Mouse (Mus musculus) MEL (cell line): ENCODE measurements around the gene Lhx2. TPM values are rescaled to one million over a fixed set of nuclear protein-coding genes. Genes with fewer than 3 reads are reported as not detected.

Source experiments
- DNase-seq: peaks from one replicate; pipeline ENCODE4 v3.0.0; 2011; ENCODE audit warnings: low read depth, low spot score
- H3K27ac ChIP-seq: 2 replicates; pipeline ENCODE4 v1.5.1; 2012; ENCODE audit warnings: low read depth, mild to moderate bottlenecking, control low read depth, low read length, moderate library complexity; ENCODE audit not compliant: control insufficient read depth
- H3K27me3 ChIP-seq, 2 experiments: fragments of 150-350 bp in 1 of 2; sonication (generic) in 1 of 2; 2 replicates each; pipeline ENCODE4 v1.6.1; 2012; ENCODE audit warnings: low read length in 2 of 2, mild to moderate bottlenecking in 2 of 2, improper control_type of control experiment in 1 of 2, moderate library complexity in 1 of 2; ENCODE audit not compliant: insufficient read depth in 2 of 2, control insufficient read depth in 1 of 2
- H3K36me3 ChIP-seq, 2 experiments: 2 replicates each; pipeline ENCODE4 v1.6.1; 2012 to 2014; ENCODE audit warnings: low read length in 2 of 2, improper control_type of control experiment in 1 of 2, inconsistent platforms in 1 of 2, mild to moderate bottlenecking in 1 of 2; ENCODE audit not compliant: insufficient read depth in 2 of 2, control insufficient read depth in 1 of 2
- H3K4me1 ChIP-seq, 2 experiments: fragments of 150-350 bp in 1 of 2; sonication (generic) in 1 of 2; 2 replicates each; pipeline ENCODE4 v1.6.1; 2012; ENCODE audit warnings: low read length in 2 of 2, improper control_type of control experiment in 1 of 2, mild to moderate bottlenecking in 1 of 2; ENCODE audit not compliant: insufficient read depth in 2 of 2, control insufficient read depth in 1 of 2
- H3K4me3 ChIP-seq, 2 experiments: fragments of 150-350 bp in 1 of 2; sonication (generic) in 1 of 2; 2 replicates each; pipeline ENCODE4 v1.5.1; 2012; ENCODE audit warnings: low read depth in 2 of 2, low read length in 2 of 2, mild to moderate bottlenecking in 2 of 2, moderate library complexity in 2 of 2, control low read depth in 1 of 2, improper control_type of control experiment in 1 of 2; ENCODE audit not compliant: control insufficient read depth in 1 of 2, insufficient read depth in 1 of 2
- H3K79me2 ChIP-seq: 2 replicates; pipeline ENCODE4 v1.6.1; 2012; ENCODE audit warnings: mild to moderate bottlenecking, low read length, moderate library complexity; ENCODE audit not compliant: control insufficient read depth, poor library complexity, insufficient read depth
- H3K9ac ChIP-seq: 2 replicates; pipeline ENCODE4 v1.6.1; 2012; ENCODE audit warnings: low read depth, mild to moderate bottlenecking, control low read depth, low read length, moderate library complexity; ENCODE audit not compliant: control insufficient read depth, poor library complexity, severe bottlenecking
- H3K9me3 ChIP-seq: fragments of 150-350 bp; sonication (generic); replicated peaks from 2 replicates; pipeline ENCODE4 v1.6.1; 2012; ENCODE audit warnings: mild to moderate bottlenecking, low read length, improper control_type of control experiment, moderate library complexity; ENCODE audit not compliant: insufficient read depth
- BHLHE40 ChIP-seq: IDR thresholded peaks from 2 replicates; pipeline ENCODE4 v1.6.1; 2012; ENCODE audit warnings: low read depth, mild to moderate bottlenecking, inconsistent platforms, low read length, improper control_type of control experiment, borderline replicate concordance
- CHD1 ChIP-seq: IDR thresholded peaks from 2 replicates; pipeline ENCODE4 v1.6.1; 2012; ENCODE audit warnings: low read depth, mild to moderate bottlenecking, inconsistent platforms, low read length, improper control_type of control experiment
- CHD2 ChIP-seq: IDR thresholded peaks from 2 replicates; pipeline ENCODE4 v1.6.1; 2011; ENCODE audit warnings: low read length, improper control_type of control experiment
- CTCF ChIP-seq, 3 experiments: IDR thresholded peaks in 2 of 3; conservative IDR thresholded peaks in 1 of 3; 2 replicates each; pipeline ENCODE4 v1.5.1; 2011 to 2012; ENCODE audit warnings: low read length in 3 of 3, low read depth in 2 of 3, mild to moderate bottlenecking in 2 of 3, improper control_type of control experiment in 1 of 3, inconsistent platforms in 1 of 3, mixed read lengths in 1 of 3, moderate library complexity in 1 of 3; ENCODE audit not compliant: control insufficient read depth in 1 of 3, insufficient read depth in 1 of 3, poor library complexity in 1 of 3, severe bottlenecking in 1 of 3
- E2F4 ChIP-seq: IDR thresholded peaks from 2 replicates; pipeline ENCODE4 v1.6.1; 2011; ENCODE audit warnings: low read depth, low read length, improper control_type of control experiment, borderline replicate concordance
- ELF1 ChIP-seq: IDR thresholded peaks from 2 replicates; pipeline ENCODE4 v1.6.1; 2014; ENCODE audit warnings: low read depth, mild to moderate bottlenecking, inconsistent platforms, low read length, improper control_type of control experiment, moderate library complexity
- EP300 ChIP-seq, 2 experiments: IDR thresholded peaks; 2 replicates each; pipeline ENCODE4 v1.6.1; 2011; ENCODE audit warnings: improper control_type of control experiment in 2 of 2, low read length in 2 of 2, low read depth in 1 of 2, mild to moderate bottlenecking in 1 of 2
- GABPA ChIP-seq: IDR thresholded peaks from 2 replicates; pipeline ENCODE4 v1.6.1; 2012; ENCODE audit warnings: low read depth, mild to moderate bottlenecking, inconsistent platforms, low read length, improper control_type of control experiment, moderate library complexity
- HCFC1 ChIP-seq: IDR thresholded peaks from 2 replicates; pipeline ENCODE4 v1.6.1; 2012; ENCODE audit warnings: low read depth, mild to moderate bottlenecking, inconsistent platforms, low read length, improper control_type of control experiment, moderate library complexity
- JUND ChIP-seq: IDR thresholded peaks from 2 replicates; pipeline ENCODE4 v1.6.1; 2011; ENCODE audit warnings: low read depth, mild to moderate bottlenecking, improper control_type of control experiment, low read length
- MAFK ChIP-seq: IDR thresholded peaks from 2 replicates; pipeline ENCODE4 v1.6.1; 2011; ENCODE audit warnings: low read depth, mild to moderate bottlenecking, low read length, improper control_type of control experiment, borderline replicate concordance
- MAX ChIP-seq: IDR thresholded peaks from 2 replicates; pipeline ENCODE4 v1.6.1; 2011; ENCODE audit warnings: low read length, improper control_type of control experiment
- MAZ ChIP-seq: IDR thresholded peaks from 2 replicates; pipeline ENCODE4 v1.6.1; 2012; ENCODE audit warnings: low read depth, mild to moderate bottlenecking, inconsistent platforms, low read length, improper control_type of control experiment
- MXI1 ChIP-seq: IDR thresholded peaks from 2 replicates; pipeline ENCODE4 v1.6.1; 2011; ENCODE audit warnings: mild to moderate bottlenecking, low read depth, low read length, improper control_type of control experiment
- MYB ChIP-seq: IDR thresholded peaks from 2 replicates; pipeline ENCODE4 v1.6.1; 2011; ENCODE audit warnings: mild to moderate bottlenecking, low read depth, low read length, improper control_type of control experiment
- NELFE ChIP-seq: IDR thresholded peaks from 2 replicates; pipeline ENCODE4 v1.6.1; 2011; ENCODE audit warnings: low read depth, low read length, improper control_type of control experiment
- POLR2AphosphoS2 ChIP-seq: IDR thresholded peaks from 2 replicates; pipeline ENCODE4 v1.6.1; 2011; ENCODE audit warnings: low read length, improper control_type of control experiment
- POLR2AphosphoS5 ChIP-seq: IDR thresholded peaks from 2 replicates; pipeline ENCODE4 v1.6.1; 2012; ENCODE audit warnings: low read depth, borderline replicate concordance, mild to moderate bottlenecking, inconsistent platforms, low read length, moderate library complexity, mixed read lengths
- RAD21 ChIP-seq: IDR thresholded peaks from 2 replicates; pipeline ENCODE4 v1.6.1; 2011; ENCODE audit warnings: mild to moderate bottlenecking, low read depth, low read length, improper control_type of control experiment
- RCOR1 ChIP-seq: IDR thresholded peaks from 2 replicates; pipeline ENCODE4 v1.6.1; 2012; ENCODE audit warnings: low read depth, mild to moderate bottlenecking, inconsistent platforms, low read length, improper control_type of control experiment
- SIN3A ChIP-seq: IDR thresholded peaks from 2 replicates; pipeline ENCODE4 v1.6.1; 2012; ENCODE audit warnings: low read length, improper control_type of control experiment, inconsistent platforms
- SMC3 ChIP-seq: IDR thresholded peaks from 2 replicates; pipeline ENCODE4 v1.6.1; 2011; ENCODE audit warnings: low read depth, low read length, improper control_type of control experiment
- TBP ChIP-seq: IDR thresholded peaks from 2 replicates; pipeline ENCODE4 v1.8.0; 2011; ENCODE audit warnings: low read depth, low read length, improper control_type of control experiment
- TCF12 ChIP-seq: IDR thresholded peaks from 2 replicates; pipeline ENCODE4 v1.6.1; 2014; ENCODE audit warnings: low read depth, mild to moderate bottlenecking, inconsistent platforms, low read length, improper control_type of control experiment, moderate library complexity
- USF1 ChIP-seq: IDR thresholded peaks from 2 replicates; pipeline ENCODE4 v1.6.1; 2014; ENCODE audit warnings: low read depth, mild to moderate bottlenecking, inconsistent platforms, low read length, improper control_type of control experiment, moderate library complexity
- USF2 ChIP-seq, 2 experiments: IDR thresholded peaks; 2 replicates each; pipeline ENCODE4 v1.6.1; 2011 to 2012; ENCODE audit warnings: improper control_type of control experiment in 2 of 2, low read length in 2 of 2, borderline replicate concordance in 1 of 2, inconsistent platforms in 1 of 2, low read depth in 1 of 2, mild to moderate bottlenecking in 1 of 2; ENCODE audit not compliant: insufficient read depth in 1 of 2
- ZC3H11A ChIP-seq: IDR thresholded peaks from 2 replicates; pipeline ENCODE4 v1.6.1; 2012; ENCODE audit warnings: low read depth, mild to moderate bottlenecking, inconsistent platforms, low read length, improper control_type of control experiment
- ZKSCAN1 ChIP-seq: IDR thresholded peaks from 2 replicates; pipeline ENCODE4 v1.6.1; 2012; ENCODE audit warnings: low read depth, mild to moderate bottlenecking, inconsistent platforms, low read length, improper control_type of control experiment, moderate library complexity
- ZMIZ1 ChIP-seq: IDR thresholded peaks from 2 replicates; pipeline ENCODE4 v1.6.1; 2012; ENCODE audit warnings: low read depth, mild to moderate bottlenecking, inconsistent platforms, low read length, improper control_type of control experiment, moderate library complexity
- ZNF384 ChIP-seq: IDR thresholded peaks from 2 replicates; pipeline ENCODE4 v1.6.1; 2012; ENCODE audit warnings: low read depth, mild to moderate bottlenecking, inconsistent platforms, low read length, improper control_type of control experiment
- polyA plus RNA-seq, 2 experiments: library from polyadenylated mRNA; stranded (reverse) in 1 of 2; unstranded in 1 of 2; fragments of >175 nt in 1 of 2; fragments of >200 nt in 1 of 2; gene quantifications; 2 replicates each; pipeline versions ENCODE4 v1.2.1 to v1.2.4; 2012; ENCODE audit warnings: low replicate concordance in 2 of 2, low read depth in 1 of 2; ENCODE audit not compliant: insufficient read length in 2 of 2, insufficient read depth in 1 of 2, missing spikeins in 1 of 2
- total RNA-seq: library from RNA; depleted of rRNA; stranded (reverse); fragments of 300-350 nt; gene quantifications from 2 replicates; pipeline ENCODE4 v1.2.3, GENCODE M21; 2012

Lhx2 gene
- total and polyA plus RNA-seq, 3 experiments = 0.12 TPM; not detected in 2

GRCm38 (mm10) chr2:38333586-38334119 is 5.4 kb upstream of the Lhx2 start:
- no peak for TF ChIP-seq CHD2
- no peak for TF ChIP-seq NELFE
- TF ChIP-seq POLR2AphosphoS5 = no peak
- TF ChIP-seq MXI1 = no peak
- no peak for TF ChIP-seq GABPA
- TF ChIP-seq RAD21 = no peak
- no peak for TF ChIP-seq ZNF384
- no peak for TF ChIP-seq USF2 (IDR thresholded peaks at IDR 0.05; ENCODE audit: borderline replicate concordance in 1 of 2, insufficient read depth in 1 of 2, low read depth in 1 of 2, low read length in 2 of 2)
- TF ChIP-seq CHD1 = no peak
- TF ChIP-seq SMC3 = no peak
- TF ChIP-seq TBP = no peak
- no peak for TF ChIP-seq MAX
- no peak for TF ChIP-seq USF1
- TF ChIP-seq BHLHE40 = no peak
- TF ChIP-seq MYB = no peak
- no peak for TF ChIP-seq MAFK
- no peak for TF ChIP-seq CTCF (IDR thresholded peaks at IDR 0.05 in 2 of 3, conservative IDR thresholded peaks at IDR 0.05 in 1 of 3; ENCODE audit: control insufficient read depth in 1 of 3, insufficient read depth in 1 of 3, low read depth in 2 of 3, low read length in 3 of 3, poor library complexity in 1 of 3, severe bottlenecking in 1 of 3)
- TF ChIP-seq POLR2AphosphoS2 = no peak
- TF ChIP-seq ZMIZ1 = no peak
- H3K27ac ChIP-seq = no peak overlapping the region
- DNase-seq = no peak
- no peaks in the 10 kb centered on the region for H3K9me3 ChIP-seq
- no peak overlapping the region for H3K9ac ChIP-seq
- H3K79me2 ChIP-seq = no peaks in the 10 kb centered on the region
- H3K4me1 ChIP-seq = peaks cover 3 to 5% of the 10 kb centered on the region in 2 experiments; a peak in 1 of 4 replicates
- no peaks in the 10 kb centered on the region; a peak in 1 of 4 replicates for H3K36me3 ChIP-seq
- peaks cover 0 to 3% of the 10 kb centered on the region in 2 experiments; a peak in 2 of 4 replicates for H3K27me3 ChIP-seq
- H3K4me3 ChIP-seq = no peak overlapping the region

GRCm38 (mm10) chr2:38336606-38337005 is 2.5 kb upstream of the Lhx2 start:
- TF ChIP-seq ZKSCAN1 (no peak), EP300 (IDR thresholded peaks at IDR 0.05; ENCODE audit: low read depth in 1 of 2, low read length in 2 of 2) (no peak), POLR2AphosphoS5 (no peak), TBP (no peak), RCOR1 (no peak), BHLHE40 (no peak), TCF12 (no peak), CTCF (IDR thresholded peaks at IDR 0.05 in 2 of 3, conservative IDR thresholded peaks at IDR 0.05 in 1 of 3; ENCODE audit: control insufficient read depth in 1 of 3, insufficient read depth in 1 of 3, low read depth in 2 of 3, low read length in 3 of 3, poor library complexity in 1 of 3, severe bottlenecking in 1 of 3) (no peak), MAX (no peak), RAD21 (no peak), HCFC1 (no peak), USF1 (no peak), MAZ (no peak), SIN3A (no peak), E2F4 (no peak), CHD2 (no peak), ZNF384 (no peak), JUND (no peak), ELF1 (no peak), ZC3H11A (no peak)
- Histone ChIP-seq H3K9ac (no peak overlapping the region), H3K27ac (no peak overlapping the region), H3K4me1 (peaks cover 3 to 5% of the 10 kb centered on the region in 2 experiments; a peak in 1 of 4 replicates), H3K36me3 (no peaks in the 10 kb centered on the region; a peak in 1 of 4 replicates), H3K79me2 (no peaks in the 10 kb centered on the region), H3K9me3 (no peaks in the 10 kb centered on the region), H3K27me3 (peaks cover 2 to 6% of the 10 kb centered on the region in 2 experiments; a peak in 3 of 4 replicates), H3K4me3 (no peak overlapping the region)
- DNase-seq = no peak
